Mouse (Mus musculus) testis, adult 10 weeks (tissue): ENCODE results near the gene 4931429L15Rik. TPM values are rescaled to one million over a fixed set of nuclear protein-coding genes. Genes with fewer than 3 reads are reported as not detected.

Experiments used
- polyA plus RNA-seq: library from polyadenylated mRNA; stranded (reverse); fragments of 350-450 nt; fragmentation: Illumina TruSeq; extraction: RNeasy Lipid Tissue Mini Kit (QIAGEN cat#74804); gene quantifications from one replicate; pipeline ENCODE4 v1.2.3, GENCODE M21; 2014; ENCODE audit warnings: low read depth, low replicate concordance

Gene 4931429L15Rik
- 100 TPM for polyA plus RNA-seq

DNA sequence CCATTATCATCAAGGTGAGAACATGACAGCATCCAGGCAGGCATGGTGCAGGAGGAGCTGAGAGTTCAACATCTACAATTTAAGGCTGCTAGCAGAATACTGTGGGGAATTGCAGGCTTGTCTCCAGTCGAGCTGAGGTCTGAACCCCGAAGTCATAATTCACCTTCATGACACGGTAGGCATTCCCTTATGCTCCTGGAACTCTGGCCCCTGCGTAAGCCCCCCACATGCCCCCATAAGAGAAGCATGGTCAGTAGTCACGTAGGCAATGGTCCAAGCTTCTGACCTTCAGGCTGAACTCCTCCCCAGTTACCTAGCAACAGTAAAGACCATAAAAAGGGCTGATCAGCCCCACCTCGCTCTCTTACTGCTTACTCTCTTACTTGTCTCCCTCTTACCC lies at the start of gene 4931429L15Rik:
Gene 4931429L15Rik, minus strand, starts transcription at position 101 of the 400 bp plus-strand sequence.

DNA sequence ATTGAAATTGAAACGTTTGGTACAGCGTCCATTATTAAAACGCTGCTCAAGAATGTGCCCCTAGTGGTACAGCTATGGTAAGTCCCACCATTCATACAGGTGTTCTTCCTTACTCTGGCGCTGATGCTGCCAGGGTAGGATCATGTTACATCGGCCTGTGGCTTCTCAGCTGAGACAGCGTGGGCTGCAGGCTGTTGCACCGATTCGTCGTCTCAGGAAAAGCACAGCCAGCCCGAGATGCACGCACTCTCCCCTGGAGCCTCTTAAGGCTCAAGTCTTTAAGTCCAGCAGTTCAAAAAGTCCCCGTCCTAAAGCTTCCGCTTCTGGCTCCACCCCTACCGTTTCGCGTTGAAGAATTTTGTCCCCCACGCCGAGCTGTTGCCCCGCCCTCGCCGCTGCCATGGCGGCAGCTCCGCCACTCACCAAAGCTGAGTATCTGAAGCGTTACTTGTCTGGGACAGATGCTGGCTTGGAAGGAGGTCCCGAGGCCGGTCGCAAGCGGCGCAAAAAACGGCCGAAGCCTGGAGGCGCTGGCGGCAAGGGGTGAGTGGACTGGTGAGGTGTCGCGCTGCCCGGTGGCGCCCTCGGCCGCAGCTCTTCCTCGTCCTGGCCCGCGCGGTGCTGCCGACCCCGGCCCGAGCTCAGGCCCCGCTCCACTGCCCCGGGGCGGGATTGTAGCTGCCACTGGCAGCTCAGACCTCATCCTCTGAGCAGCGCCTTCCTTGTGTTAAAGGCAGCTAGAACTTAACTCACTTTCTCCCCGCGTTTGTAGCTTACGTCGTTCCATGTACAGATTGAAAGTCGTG lies 37.0 kb downstream of the 4931429L15Rik start, which contains the start of gene Bud13:
Gene Bud13, plus strand, starts transcription at position 378 of the 806 bp plus-strand sequence.

GRCm38 (mm10) chr9:46272677-46273454 lies 46.9 kb downstream of the 4931429L15Rik start, which contains the start of gene Zpr1:
Gene Zpr1, plus strand, starts transcription at chr9:46273064.

GRCm38 (mm10) chr9:46268343-46268873 lies 51.4 kb downstream of the 4931429L15Rik start, which contains the start of gene Apoa5:
Gene Apoa5, plus strand, starts transcription at chr9:46268633.

Other genes starting within 250 kb of the 4931429L15Rik start
- gene Apoa1, start 91.4 kb downstream of the 4931429L15Rik start, polyA plus RNA-seq, result not detected
- not detected for gene Apoc3, start 84.3 kb downstream of the 4931429L15Rik start, polyA plus RNA-seq
- gene Apoa4, start 79.3 kb downstream of the 4931429L15Rik start, polyA plus RNA-seq, result not detected
- gene Apoa5, start 51.4 kb downstream of the 4931429L15Rik start, polyA plus RNA-seq, result not detected
- 38.8 TPM for gene Zpr1, start 46.9 kb downstream of the 4931429L15Rik start, polyA plus RNA-seq
- 5.5 TPM for gene Bud13, start 37.0 kb downstream of the 4931429L15Rik start, polyA plus RNA-seq